Mouse (Mus musculus) intestine, embryonic 15.5 days (tissue): ENCODE data around the gene Szrd1. TPM values are rescaled to one million over a fixed set of nuclear protein-coding genes. Genes with fewer than 3 reads are reported as not detected.

ENCODE experiments used
- ATAC-seq: fragments of 200-750 bp; cut with Nextera tagmentation; 2 replicates; pipeline ENCODE4 v1.8.0; 2017; ENCODE audit warnings: moderate TSS enrichment, moderate library complexity
- H3K27ac ChIP-seq: fragments of 300-500 bp; sonication (generic); 2 replicates; pipeline ENCODE4 v1.5.1; 2015; ENCODE audit warnings: mild to moderate bottlenecking, inconsistent platforms
- H3K27me3 ChIP-seq: fragments of 300-500 bp; sonication (generic); replicated peaks from 2 replicates; pipeline ENCODE4 v1.6.1; 2015; ENCODE audit warnings: inconsistent platforms
- H3K36me3 ChIP-seq: fragments of 300-500 bp; sonication (generic); 2 replicates; pipeline ENCODE4 v1.6.1; 2015; ENCODE audit warnings: inconsistent platforms
- H3K4me1 ChIP-seq: fragments of 300-500 bp; sonication (generic); replicated peaks from 2 replicates; pipeline ENCODE4 v1.6.1; 2015; ENCODE audit warnings: inconsistent platforms
- H3K4me2 ChIP-seq: fragments of 300-500 bp; sonication (generic); replicated peaks from 2 replicates; pipeline ENCODE4 v1.6.1; 2015; ENCODE audit warnings: mild to moderate bottlenecking, inconsistent platforms
- H3K4me3 ChIP-seq: fragments of 300-500 bp; sonication (generic); replicated peaks from 2 replicates; pipeline ENCODE4 v1.5.1; 2015; ENCODE audit warnings: inconsistent platforms
- H3K9ac ChIP-seq: fragments of 300-500 bp; sonication (generic); 2 replicates; pipeline ENCODE4 v1.6.1; 2015; ENCODE audit warnings: inconsistent platforms
- H3K9me3 ChIP-seq: fragments of 300-500 bp; sonication (generic); 2 replicates; pipeline ENCODE4 v1.6.1; 2016; ENCODE audit warnings: inconsistent platforms
- WGBS: fragments of 180-500 bp; shearing (Covaris S2); methylation state at CpG from one replicate; pipeline ENCODE4 v1.1.7; 2015; 5-methylcytosine and 5-hydroxymethylcytosine counted together
- polyA plus RNA-seq: library from polyadenylated mRNA; unstranded; fragments of >200 nt; fragmentation: Nextera tagmentation; extraction: Ambion mirVana; gene quantifications from 2 replicates; pipeline ENCODE4 v1.2.1, GENCODE M21; 2015

The Szrd1 gene
- 42.7 and 44.3 TPM in 2 replicates for polyA plus RNA-seq

GRCm38 (mm10) chr4:141139116-141139970 is at the start of gene Szrd1:
TSS of gene Szrd1 (minus strand) at chr4:141139775.
- peak; percentile 95 for ATAC-seq
- under 1% methylated on average over 63 of the region's 63 CpGs for WGBS

GRCm38 (mm10) chr4:141186923-141187836 is 47.6 kb upstream of the Szrd1 start:
- Histone ChIP-seq H3K4me1 (peaks cover 13% of the 10 kb centered on the region; the same call in 1 of the 2 replicates), H3K4me3 (no peak overlapping the region), H3K9me3 (no peaks in the 10 kb centered on the region), H3K9ac (no peak overlapping the region), H3K27me3 (no peaks in the 10 kb centered on the region), H3K27ac (peak overlapping the region; percentile 18; the same call in 1 of the 2 replicates), H3K4me2 (no peak overlapping the region), H3K36me3 (peaks cover 3% of the 10 kb centered on the region; the same call in 1 of the 2 replicates)
- no peak for ATAC-seq
- WGBS = 47% methylated on average over 9 of the region's 9 CpGs

More at GRCm38 (mm10) chr4:141139116-141139970, at the start of gene Szrd1:
- peak within 1 kb of the TSS; percentile 92 for H3K4me3 ChIP-seq
- no peaks in the 10 kb centered on the region for H3K36me3 ChIP-seq
- no peaks in the 10 kb centered on the region for H3K27me3 ChIP-seq
- no peaks in the 10 kb centered on the region for H3K9me3 ChIP-seq
- H3K4me2 ChIP-seq = peak within 1 kb of the TSS; percentile 81
- peaks cover 37% of the 10 kb centered on the region for H3K4me1 ChIP-seq
- peak within 1 kb of the TSS; percentile 98 for H3K27ac ChIP-seq
- H3K9ac ChIP-seq = peak within 1 kb of the TSS; percentile 93

- no peak for ATAC-seq
- Histone ChIP-seq H3K27ac (no peak overlapping the region), H3K4me2 (no peak overlapping the region), H3K9ac (no peak overlapping the region), H3K36me3 (peaks cover 4% of the 10 kb centered on the region; the same call in 1 of the 2 replicates), H3K4me3 (no peak overlapping the region), H3K4me1 (peaks cover 13% of the 10 kb centered on the region; the same call in 1 of the 2 replicates), H3K9me3 (no peaks in the 10 kb centered on the region), H3K27me3 (no peaks in the 10 kb centered on the region)
- 94% methylated on average over 4 of the region's 4 CpGs for WGBS
Observed at GRCm38 (mm10) chr4:141184426-141184825, 44.9 kb upstream of the Szrd1 start.

- H3K4me2 ChIP-seq = no peak overlapping the region
- ATAC-seq = no peak
- H3K27ac ChIP-seq = no peak overlapping the region
- H3K27me3 ChIP-seq = no peaks in the 10 kb centered on the region
- H3K9me3 ChIP-seq = no peaks in the 10 kb centered on the region
- peaks cover 4% of the 10 kb centered on the region; the same call in 1 of the 2 replicates for H3K36me3 ChIP-seq
- H3K4me1 ChIP-seq = peaks cover 13% of the 10 kb centered on the region; the same call in 1 of the 2 replicates
- WGBS = 84% methylated on average over 2 of the region's 2 CpGs
- no peak overlapping the region for H3K9ac ChIP-seq
- no peak overlapping the region for H3K4me3 ChIP-seq
Observed at GRCm38 (mm10) chr4:141183932-141184331, 44.4 kb upstream of the Szrd1 start.

- Histone ChIP-seq H3K9ac (no peak overlapping the region), H3K27ac (no peak overlapping the region), H3K9me3 (no peaks in the 10 kb centered on the region), H3K36me3 (peaks cover 4% of the 10 kb centered on the region; the same call in 1 of the 2 replicates), H3K27me3 (no peaks in the 10 kb centered on the region), H3K4me3 (no peak overlapping the region), H3K4me1 (peaks cover 11% of the 10 kb centered on the region; the same call in 1 of the 2 replicates), H3K4me2 (no peak overlapping the region)
- ATAC-seq = no peak
- 87% methylated on average over 6 of the region's 6 CpGs for WGBS
Observed at GRCm38 (mm10) chr4:141181981-141182380, 42.4 kb upstream of the Szrd1 start.

GRCm38 (mm10) chr4:141180831-141181230 is 41.3 kb upstream of the Szrd1 start:
- WGBS = 82% methylated on average over 8 of the region's 8 CpGs
- H3K4me2 ChIP-seq = no peak overlapping the region
- H3K4me3 ChIP-seq = no peak overlapping the region
- no peaks in the 10 kb centered on the region for H3K27me3 ChIP-seq
- no peaks in the 10 kb centered on the region for H3K4me1 ChIP-seq
- H3K36me3 ChIP-seq = peaks cover 4% of the 10 kb centered on the region; the same call in 1 of the 2 replicates
- no peak overlapping the region for H3K9ac ChIP-seq
- H3K27ac ChIP-seq = no peak overlapping the region
- H3K9me3 ChIP-seq = no peaks in the 10 kb centered on the region
- no peak for ATAC-seq

GRCm38 (mm10) chr4:141178500-141178899 is 38.9 kb upstream of the Szrd1 start:
- Histone ChIP-seq H3K27me3 (no peaks in the 10 kb centered on the region), H3K9me3 (no peaks in the 10 kb centered on the region), H3K4me2 (no peak overlapping the region), H3K36me3 (peaks cover 4% of the 10 kb centered on the region; the same call in 1 of the 2 replicates), H3K4me1 (no peaks in the 10 kb centered on the region), H3K27ac (no peak overlapping the region), H3K4me3 (no peak overlapping the region), H3K9ac (no peak overlapping the region)
- 90% methylated on average over 4 of the region's 4 CpGs for WGBS
- ATAC-seq = no peak

DNA sequence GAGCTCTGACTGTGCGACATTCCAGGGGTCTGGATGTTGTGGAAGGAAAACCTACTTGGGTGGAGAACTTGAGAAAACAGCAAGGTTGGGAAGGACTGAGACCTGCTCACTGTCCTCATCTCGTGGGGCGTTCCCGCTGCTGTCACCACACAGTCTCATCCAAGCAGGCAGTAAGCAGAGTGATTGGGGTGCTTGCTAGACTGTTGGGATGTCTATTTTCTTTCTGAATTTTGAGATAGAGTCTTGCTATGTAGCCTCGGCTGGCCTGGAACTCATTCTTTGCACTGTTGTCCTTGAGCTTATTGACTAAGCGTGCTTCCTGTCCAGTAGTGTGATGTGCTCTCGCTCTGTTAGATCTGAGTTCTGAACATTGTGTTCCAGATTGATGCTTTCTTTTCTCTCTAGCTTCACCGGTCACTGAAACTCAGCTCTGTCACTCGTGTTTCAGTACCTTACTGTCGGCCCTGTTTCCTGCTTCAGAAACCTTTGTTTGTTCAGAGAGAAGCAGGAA is 36.8 kb upstream of the Szrd1 start:
- H3K4me1 ChIP-seq = no peaks in the 10 kb centered on the region
- H3K4me3 ChIP-seq = no peak overlapping the region
- no peak overlapping the region for H3K4me2 ChIP-seq
- H3K27me3 ChIP-seq = no peaks in the 10 kb centered on the region
- H3K9ac ChIP-seq = no peak overlapping the region
- no peaks in the 10 kb centered on the region for H3K9me3 ChIP-seq
- peaks cover 10% of the 10 kb centered on the region for H3K36me3 ChIP-seq
- H3K27ac ChIP-seq = no peak overlapping the region
- 82% methylated on average over 10 of the region's 10 CpGs for WGBS
- ATAC-seq = no peak

DNA sequence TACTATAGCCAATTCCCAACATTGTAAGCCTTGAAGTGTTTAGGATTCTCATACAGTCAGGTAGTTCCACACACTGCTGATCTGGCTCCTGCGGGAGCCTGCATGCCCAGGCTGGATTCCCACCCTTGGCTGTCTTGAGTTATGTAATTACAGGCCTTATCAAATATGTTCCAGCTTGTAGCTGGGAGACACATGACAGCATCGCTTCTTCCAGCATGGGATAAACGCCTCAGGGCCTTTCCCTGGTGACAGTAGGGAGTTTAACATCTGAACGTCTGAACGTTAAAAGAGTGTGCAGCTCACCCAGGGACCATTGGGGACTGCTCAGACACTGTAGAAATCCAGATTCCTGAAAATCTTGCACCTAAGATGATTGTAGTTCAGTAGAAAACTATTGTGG is 36.2 kb upstream of the Szrd1 start:
- H3K4me3 ChIP-seq = no peak overlapping the region
- H3K27ac ChIP-seq = no peak overlapping the region
- no peak for ATAC-seq
- no peak overlapping the region for H3K9ac ChIP-seq
- no peak overlapping the region for H3K4me2 ChIP-seq
- H3K4me1 ChIP-seq = no peaks in the 10 kb centered on the region
- peaks cover 14% of the 10 kb centered on the region for H3K36me3 ChIP-seq
- H3K27me3 ChIP-seq = no peaks in the 10 kb centered on the region
- H3K9me3 ChIP-seq = no peaks in the 10 kb centered on the region
- WGBS = 81% methylated on average over 5 of the region's 5 CpGs

GRCm38 (mm10) chr4:141172121-141172520 is 32.5 kb upstream of the Szrd1 start:
- peaks cover 25% of the 10 kb centered on the region for H3K36me3 ChIP-seq
- 91% methylated on average over 8 of the region's 8 CpGs for WGBS
- no peaks in the 10 kb centered on the region for H3K9me3 ChIP-seq

DNA sequence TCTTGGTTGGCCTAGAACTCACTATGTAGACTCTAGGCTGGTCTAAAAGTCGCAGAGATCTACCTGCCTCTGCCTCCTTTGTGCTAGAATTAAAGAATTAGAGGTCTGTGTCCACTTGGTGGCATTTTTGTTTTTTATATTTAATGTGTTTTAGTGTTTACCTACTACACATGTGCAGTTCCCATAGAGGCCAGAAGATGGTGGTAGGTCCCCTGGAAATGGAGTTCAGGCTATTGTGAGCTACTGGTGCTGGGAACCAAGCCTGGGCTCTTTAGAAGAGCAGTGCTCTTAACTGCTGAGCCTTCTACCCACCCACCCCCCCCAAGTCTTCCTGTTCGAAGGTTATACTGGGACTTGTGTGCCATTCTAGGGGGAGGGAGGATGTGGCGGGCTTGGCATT is 27.6 kb upstream of the Szrd1 start:
- WGBS = 94% methylated on average over 3 of the region's 3 CpGs
- no peak overlapping the region for H3K9ac ChIP-seq
- H3K27me3 ChIP-seq = no peaks in the 10 kb centered on the region
- H3K36me3 ChIP-seq = peaks cover 28% of the 10 kb centered on the region
- no peak overlapping the region for H3K27ac ChIP-seq
- H3K4me3 ChIP-seq = no peak overlapping the region
- no peak overlapping the region for H3K4me2 ChIP-seq
- no peak for ATAC-seq
- H3K9me3 ChIP-seq = no peaks in the 10 kb centered on the region
- H3K4me1 ChIP-seq = 0 out of 2 replicates have a peak, but pooled peaks cover 5% of the 10 kb centered on the region

More at GRCm38 (mm10) chr4:141172121-141172520, 32.5 kb upstream of the Szrd1 start:
- no peak overlapping the region for H3K4me2 ChIP-seq
- no peak overlapping the region for H3K9ac ChIP-seq
- no peaks in the 10 kb centered on the region for H3K4me1 ChIP-seq
- no peak overlapping the region for H3K4me3 ChIP-seq
- no peaks in the 10 kb centered on the region for H3K27me3 ChIP-seq
- H3K27ac ChIP-seq = no peak overlapping the region
- ATAC-seq = no peak
